Mouse (Mus musculus) spleen, adult 2 months (tissue): ENCODE results near the gene Pax3.

Experiments used
- CTCF ChIP-seq: fragments of 200-500 bp; IDR thresholded peaks from 2 replicates; pipeline ENCODE4 v1.5.1; 2011; ENCODE audit warnings: mild to moderate bottlenecking, inconsistent platforms; ENCODE audit not compliant: insufficient read depth, insufficient read length, insufficient replicate concordance; ENCODE audit errors: extremely low read depth
- POLR2A ChIP-seq: fragments of 200-500 bp; IDR thresholded peaks from 2 replicates; pipeline ENCODE4 v1.6.1; 2011; ENCODE audit warnings: low read depth, low read length, inconsistent platforms

GRCm38 (mm10) chr1:78201251-78202010, 4.5 kb upstream of the Pax3 start:
- TF ChIP-seq CTCF: no peak
- TF ChIP-seq POLR2A: no peak
